Mouse (Mus musculus): ENCODE data around the gene Inca1. TPM values are rescaled to one million over a fixed set of nuclear protein-coding genes. Genes with fewer than 3 reads are reported as not detected.

The Inca1 gene
- 1 to 10 TPM in 1 of 2 experiments, under 1 TPM in 1; 0.30 to 1.2 TPM for polyA plus RNA-seq (2017; shearing (Covaris generic))

DNA sequence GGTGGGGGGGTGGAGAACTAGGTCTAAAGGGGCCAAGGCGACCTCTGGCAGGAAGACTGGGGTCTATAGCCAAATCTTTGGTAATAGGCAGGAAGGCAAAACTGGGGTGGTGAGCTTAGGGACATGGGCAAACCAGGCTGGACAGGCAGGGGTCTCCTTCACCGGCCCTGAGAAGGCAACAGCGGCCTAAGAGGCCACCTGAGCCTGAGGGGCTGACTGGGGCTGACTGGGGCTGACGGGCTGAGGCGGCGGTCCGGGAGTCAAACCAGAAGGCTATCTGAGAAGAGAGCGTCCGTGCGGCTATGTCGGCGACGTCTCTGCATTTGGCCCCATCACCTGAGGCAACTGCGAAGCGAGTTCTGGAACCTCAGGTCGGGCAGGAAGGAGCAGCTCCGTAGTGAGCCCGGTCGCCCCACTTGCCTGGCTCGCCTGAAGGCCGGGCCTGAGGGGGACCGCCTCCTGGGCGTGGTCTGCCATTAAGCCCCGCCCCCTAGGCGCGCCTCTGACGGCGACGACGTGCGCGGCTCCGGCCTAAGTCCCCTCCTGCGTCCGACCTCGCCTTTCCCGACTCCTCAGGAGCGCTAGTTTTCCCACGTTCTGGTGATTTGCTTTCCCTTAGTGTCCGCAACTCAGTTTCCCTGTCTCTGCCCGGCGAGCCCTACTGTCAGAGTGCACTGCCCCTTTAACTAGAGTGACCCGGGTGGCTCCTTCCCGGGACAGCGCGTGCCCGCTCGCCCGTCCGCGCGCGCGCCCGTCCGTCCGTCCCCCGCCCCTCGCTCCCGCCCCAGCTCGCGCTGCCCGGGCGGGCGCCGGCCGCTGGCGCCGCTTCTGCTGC, at the start of gene Inca1, which contains the start of gene Kif1c:
Inca1 (minus strand) TSS at position 434 of the 835 bp plus-strand sequence.
Kif1c (plus strand) TSS at position 827 of the 835 bp plus-strand sequence.
- peak; percentile 98 for ATAC-seq

- ATAC-seq = no peak
Measured at GRCm38 (mm10) chr11:70747876-70748545, 48.1 kb upstream of the Inca1 start.

GRCm38 (mm10) chr11:70745636-70746035, 45.7 kb upstream of the Inca1 start:
- no peak for ATAC-seq

DNA sequence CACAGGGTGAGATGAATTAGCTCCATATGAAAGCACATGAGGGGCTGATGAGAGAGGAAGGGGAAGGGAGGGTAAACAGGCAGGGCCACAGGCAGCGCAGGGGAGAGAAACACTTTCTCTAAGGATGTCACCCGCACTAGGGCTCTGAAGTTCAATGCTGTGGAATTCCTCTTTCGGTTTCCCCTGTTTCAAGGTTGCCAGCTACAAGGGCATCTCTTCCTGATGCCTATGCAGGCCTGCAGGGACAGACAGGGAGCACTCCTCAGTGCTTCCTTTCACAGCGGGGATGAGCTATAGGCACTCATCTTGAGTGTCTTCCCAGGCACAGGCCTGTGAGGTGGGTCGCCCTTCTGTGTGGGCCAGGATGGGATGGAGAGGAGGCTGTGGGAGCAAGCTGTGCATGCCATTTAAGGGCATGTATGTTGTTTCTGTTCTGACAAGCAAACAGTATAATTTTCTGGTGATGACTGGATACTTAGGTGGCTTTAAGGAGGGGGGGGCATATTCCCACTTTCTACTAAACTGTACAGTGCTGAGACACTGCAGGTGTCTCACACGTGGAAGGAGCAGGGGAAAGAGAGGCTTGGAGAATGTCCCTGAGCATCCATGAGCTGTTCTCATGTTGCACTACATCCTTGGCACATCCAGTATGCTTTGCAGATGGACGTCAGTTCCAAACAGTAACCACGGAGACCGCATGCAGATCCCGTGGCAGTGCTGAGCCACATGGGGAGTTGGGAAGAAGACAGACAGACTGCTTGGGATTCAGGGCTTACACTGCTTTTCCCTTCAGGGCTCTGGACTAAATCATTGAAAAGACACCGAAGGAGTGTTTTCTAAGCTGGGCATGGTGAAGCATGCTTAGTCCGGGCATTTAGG, 42.9 kb upstream of the Inca1 start:
- no peak for ATAC-seq

GRCm38 (mm10) chr11:70742117-70742516, 42.2 kb upstream of the Inca1 start:
- no peak for ATAC-seq

DNA sequence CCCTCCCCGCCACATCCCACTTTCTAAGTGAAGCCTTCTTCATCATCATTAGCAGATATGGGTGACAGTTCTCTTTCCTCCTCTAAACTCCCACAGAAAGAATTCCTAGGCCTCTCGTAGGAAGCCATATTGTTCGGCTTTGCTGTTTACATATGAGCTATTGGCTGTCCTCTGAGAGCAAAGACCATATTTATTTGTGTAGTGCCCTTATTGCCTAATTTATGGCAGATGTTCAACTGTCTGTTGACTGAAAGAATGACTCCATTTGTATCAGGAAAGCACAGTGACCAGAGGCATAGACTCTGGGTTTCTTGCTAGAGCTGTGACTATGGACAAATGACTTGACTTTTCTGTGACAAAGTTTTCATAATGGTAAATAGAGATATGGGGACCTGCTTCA, 41.6 kb upstream of the Inca1 start:
- ATAC-seq = no peak

- no peak for ATAC-seq
Measured at GRCm38 (mm10) chr11:70737749-70738148, 37.8 kb upstream of the Inca1 start.

- no peak for ATAC-seq
Measured at GRCm38 (mm10) chr11:70733256-70733655, 33.3 kb upstream of the Inca1 start.

DNA sequence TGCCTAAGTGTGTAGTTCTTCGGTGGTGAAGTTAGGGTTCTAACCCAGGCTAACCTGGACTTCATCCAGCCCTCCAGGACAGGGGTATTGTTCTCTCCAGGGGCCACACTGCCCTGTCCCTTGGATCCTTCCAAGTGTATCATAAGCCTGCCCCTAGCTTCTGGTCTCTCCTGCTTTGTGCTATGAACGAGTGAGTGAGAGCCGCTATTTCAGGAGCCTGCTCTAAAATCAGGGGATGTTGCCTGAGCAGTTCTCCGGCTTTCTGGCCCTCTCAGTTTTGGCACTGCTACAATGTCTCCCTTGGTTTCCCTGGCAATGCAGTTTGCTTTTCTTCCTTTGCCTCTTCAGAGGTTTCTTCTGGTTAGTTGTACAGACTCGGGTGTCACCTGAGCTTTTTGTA, 31.2 kb upstream of the Inca1 start:
- ATAC-seq = no peak

GRCm38 (mm10) chr11:70730427-70731038, 30.6 kb upstream of the Inca1 start:
- no peak for ATAC-seq

GRCm38 (mm10) chr11:70727385-70727784, 27.4 kb upstream of the Inca1 start:
- no peak for ATAC-seq

- no peak for ATAC-seq
Measured at GRCm38 (mm10) chr11:70726585-70726984, 26.6 kb upstream of the Inca1 start.

DNA sequence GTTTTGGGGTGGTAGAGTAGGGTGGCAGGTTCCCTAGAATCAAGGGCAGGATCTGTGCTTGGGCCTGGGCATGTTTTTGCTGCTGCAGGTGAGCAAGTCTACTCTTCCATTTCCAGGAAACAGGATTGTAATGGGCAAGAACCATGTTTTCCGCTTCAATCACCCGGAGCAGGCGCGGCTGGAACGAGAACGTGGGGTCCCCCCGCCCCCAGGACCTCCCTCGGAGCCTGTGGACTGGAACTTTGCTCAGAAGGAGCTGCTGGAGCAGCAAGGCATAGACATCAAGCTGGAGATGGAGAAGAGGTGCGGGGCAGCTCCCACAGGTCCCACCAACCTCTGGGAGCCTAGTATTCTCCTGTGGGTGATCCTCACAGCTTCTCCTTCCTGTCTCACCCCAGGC, 24.8 kb upstream of the Inca1 start:
- no peak for ATAC-seq

- no peak for ATAC-seq
Measured at GRCm38 (mm10) chr11:70721072-70721471, 21.1 kb upstream of the Inca1 start.

DNA sequence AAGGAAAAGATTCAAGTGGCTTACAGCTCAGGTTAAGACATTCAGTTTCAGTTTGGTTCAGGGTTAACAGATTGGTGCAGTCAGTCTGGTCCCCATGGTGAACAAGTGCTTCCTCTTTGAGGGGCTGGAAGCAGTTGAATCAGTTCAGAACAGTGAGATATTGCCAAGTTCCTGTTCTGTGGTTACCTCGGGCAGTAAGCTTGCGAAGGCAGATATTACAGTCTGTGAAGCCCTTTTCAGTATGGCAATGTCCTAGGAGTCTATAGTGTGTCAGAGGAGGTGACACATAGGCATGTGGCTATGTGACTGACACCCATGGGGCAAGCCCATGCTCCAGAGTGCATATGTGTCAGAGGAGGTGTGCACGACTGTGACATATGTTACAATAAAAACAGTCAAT, 20.6 kb upstream of the Inca1 start:
- ATAC-seq = no peak

- no peak for ATAC-seq
Measured at GRCm38 (mm10) chr11:70718481-70718880, 18.5 kb upstream of the Inca1 start.

- no peak for ATAC-seq
Measured at GRCm38 (mm10) chr11:70715832-70716231, 15.9 kb upstream of the Inca1 start.

GRCm38 (mm10) chr11:70713222-70713621, 13.3 kb upstream of the Inca1 start:
- no peak for ATAC-seq

- ATAC-seq = no peak
Measured at GRCm38 (mm10) chr11:70711026-70711425, 11.1 kb upstream of the Inca1 start.

DNA sequence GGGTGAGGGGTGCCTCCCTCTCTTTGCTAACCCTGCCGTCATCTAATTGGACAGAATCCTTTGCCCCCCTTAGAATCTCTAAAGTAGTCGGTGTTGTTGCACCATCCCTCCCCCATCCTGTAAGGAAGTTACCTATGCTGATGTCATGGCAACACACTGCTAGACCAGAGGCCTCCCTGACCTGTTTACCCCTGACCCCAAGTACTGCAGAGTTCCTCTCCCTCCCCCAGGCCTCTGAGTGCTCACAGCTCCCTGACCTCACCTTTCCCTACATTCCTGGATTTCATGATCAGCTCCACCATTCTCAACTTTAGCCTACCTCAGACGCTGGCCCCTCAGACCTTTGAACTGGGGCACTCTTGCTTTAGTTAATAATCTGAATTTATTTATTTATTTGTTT, 6.2 kb upstream of the Inca1 start:
- no peak for ATAC-seq

GRCm38 (mm10) chr11:70702781-70703180, 2.8 kb upstream of the Inca1 start:
- ATAC-seq = no peak

DNA sequence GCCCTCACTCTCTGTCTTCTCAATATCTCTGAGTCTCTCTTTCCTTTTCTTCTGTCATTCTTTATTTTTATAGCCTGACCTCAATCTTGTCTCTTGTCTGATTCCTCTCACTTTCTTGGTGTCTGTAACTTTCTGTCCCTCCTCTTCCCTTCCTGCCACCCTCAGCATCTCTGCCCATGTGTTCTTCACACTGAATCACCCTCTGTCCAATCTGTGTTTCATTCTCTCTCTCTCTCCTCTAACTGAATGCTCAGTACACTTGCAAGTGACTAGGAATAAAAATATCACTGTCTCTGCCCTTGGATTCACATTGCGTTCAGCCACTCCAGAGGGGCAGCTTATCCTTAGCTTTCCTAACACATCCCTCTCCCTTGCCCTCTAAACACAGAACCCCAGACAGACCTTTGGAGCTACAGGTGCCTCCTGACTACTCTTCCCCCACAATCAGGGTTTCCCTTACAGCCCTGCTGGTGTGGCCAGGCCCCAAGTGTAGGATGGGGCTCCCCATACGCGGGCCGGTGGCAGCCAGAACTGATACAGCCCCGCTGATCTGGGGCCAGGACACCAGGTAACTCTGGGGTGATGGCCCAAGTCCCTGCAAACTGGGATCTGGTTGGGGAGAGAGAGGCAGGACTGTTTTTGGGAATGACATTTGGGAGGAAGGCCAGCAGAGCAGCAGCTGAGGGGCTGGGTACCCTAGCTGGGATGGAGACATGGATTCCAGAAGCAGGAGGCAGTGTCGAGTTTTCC, 2.2 kb upstream of the Inca1 start:
- no peak for ATAC-seq

All from CD4-positive, CD25-positive, alpha-beta regulatory T cell, adult 4 months (primary cell).